In the genomic region with DNA sequence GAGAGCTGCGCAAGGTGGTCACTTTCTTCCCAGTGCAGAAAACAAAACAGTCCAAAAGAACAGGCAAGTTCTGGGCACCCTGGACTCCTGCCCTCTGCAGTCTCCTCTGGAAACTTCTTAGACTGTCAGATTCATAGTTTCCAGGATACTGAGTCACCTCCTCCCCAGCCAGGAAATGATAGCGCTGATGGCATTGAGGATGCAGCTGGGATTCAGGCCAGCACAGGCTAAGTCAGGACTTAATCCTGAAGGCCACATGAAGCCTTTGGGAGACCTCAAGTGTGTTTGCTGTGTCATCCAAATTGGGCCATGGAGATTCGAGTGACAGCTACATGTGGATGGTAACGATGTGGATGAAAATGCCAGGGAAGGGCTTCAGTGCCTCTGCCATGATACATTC, we compare ENCODE assay signal across 11 mouse cellular contexts.
DNase-seq lines count a peak whose midpoint lies in the region; ATAC-seq and TF ChIP-seq lines count a peak whose summit lies in the region.
"Had no signal": no experiment of that assay in that cellular context is flagged by ENCODE, and none has a peak within 500 bp of the region (broad histone marks: within the 10 kb centered on the region; RNA-seq: fewer than 3 reads in every experiment).

No protein-coding gene starts in this region.

- no peaks in the 10 kb centered on the region for H3K9me3 ChIP-seq in liver, embryonic 12.5 days (replicated peaks)
- no peaks in the 10 kb centered on the region for H3K9me3 ChIP-seq in kidney, embryonic 16.5 days (ENCODE audit: low read length)
- H3K9me3 ChIP-seq: hindbrain, embryonic 12.5 days; midbrain, embryonic 12.5 days had no signal

- whole genome bisulfite sequencing in liver, adult 2 months, result 74% methylated on average over 4 of the region's 4 CpGs
- 59% methylated on average over 4 of the region's 4 CpGs for WGBS in liver, embryonic 12.5 days (ENCODE audit: insufficient replicate concordance)
- 87% methylated on average over 4 of the region's 4 CpGs for WGBS in kidney, embryonic 16.5 days

- no peak for ATAC-seq in liver, embryonic 12.5 days
- 0 out of 2 replicates have a peak, but pooled peaks have one; percentile 46 for ATAC-seq in kidney, embryonic 16.5 days (ENCODE audit: low FRiP score, low TSS enrichment)

- H3ac ChIP-seq in myocyte (ENCODE audit: control insufficient read depth, insufficient read length), result no peak overlapping the region

- TF ChIP-seq CTCF in liver, adult 2 months (IDR thresholded peaks at IDR 0.05; ENCODE audit: low read depth, low read length), result peak; percentile 17; the same call in 1 of the 2 replicates

- no peaks in the 10 kb centered on the region for H3K79me2 ChIP-seq in liver, adult 2 months (ENCODE audit: control insufficient read depth, insufficient read depth, low read length)
- H3K79me2 ChIP-seq in myocyte (ENCODE audit: control insufficient read depth, insufficient read depth), result no peaks in the 10 kb centered on the region

- no peaks in the 10 kb centered on the region for H3K36me3 ChIP-seq in liver, adult 2 months (ENCODE audit: control insufficient read depth, insufficient read depth, low read length)
- H3K36me3 ChIP-seq in liver, embryonic 12.5 days, result no peaks in the 10 kb centered on the region
- no peaks in the 10 kb centered on the region for H3K36me3 ChIP-seq in kidney, embryonic 16.5 days (ENCODE audit: insufficient read depth, low read length)
- no peaks in the 10 kb centered on the region for H3K36me3 ChIP-seq in myocyte (ENCODE audit: control insufficient read depth, insufficient read depth)
- H3K36me3 ChIP-seq: hindbrain, embryonic 12.5 days; midbrain, embryonic 12.5 days had no signal

- TF ChIP-seq POLR2A in liver, adult 2 months (IDR thresholded peaks at IDR 0.05; ENCODE audit: extremely low read depth, insufficient read depth, low read length), result no peak
- TF ChIP-seq POLR2A in myocyte (IDR thresholded peaks at IDR 0.05; ENCODE audit: insufficient read length, low read depth), result no peak

- no peak overlapping the region for H3K9ac ChIP-seq in liver, adult 2 months (ENCODE audit: low read depth, low read length)
- no peak overlapping the region for H3K9ac ChIP-seq in liver, embryonic 12.5 days
- H3K9ac ChIP-seq in kidney, embryonic 16.5 days (replicated peaks; ENCODE audit: low read length), result no peak overlapping the region
- H3K9ac ChIP-seq: hindbrain, embryonic 12.5 days; midbrain, embryonic 12.5 days had no signal

- no peak overlapping the region for H3K4me3 ChIP-seq in liver, adult 2 months (ENCODE audit: insufficient read depth, low read depth, low read length)
- no peak overlapping the region for H3K4me3 ChIP-seq in liver, embryonic 12.5 days
- no peak overlapping the region for H3K4me3 ChIP-seq in kidney, embryonic 16.5 days (ENCODE audit: low read length)
- no peak overlapping the region for H3K4me3 ChIP-seq in myocyte
- H3K4me3 ChIP-seq: hindbrain, embryonic 12.5 days; midbrain, embryonic 12.5 days had no signal

- no peak overlapping the region for H3K4me2 ChIP-seq in liver, embryonic 12.5 days
- no peak overlapping the region for H3K4me2 ChIP-seq in kidney, embryonic 16.5 days (replicated peaks; ENCODE audit: low read depth, low read length)
- peak overlapping the region; percentile 1 for H3K4me2 ChIP-seq in myocyte (ENCODE audit: low read depth)
- H3K4me2 ChIP-seq: hindbrain, embryonic 12.5 days; midbrain, embryonic 12.5 days had no signal

- no peaks in the 10 kb centered on the region for H3K27me3 ChIP-seq in liver, adult 2 months (ENCODE audit: control insufficient read depth, insufficient read depth, low read length)
- no peaks in the 10 kb centered on the region for H3K27me3 ChIP-seq in liver, embryonic 12.5 days (replicated peaks)
- no peaks in the 10 kb centered on the region for H3K27me3 ChIP-seq in kidney, embryonic 16.5 days (ENCODE audit: insufficient read depth, low read length)
- H3K27me3 ChIP-seq in myocyte (ENCODE audit: control insufficient read depth, insufficient read depth, insufficient read length), result no peaks in the 10 kb centered on the region
- H3K27me3 ChIP-seq: hindbrain, embryonic 12.5 days; midbrain, embryonic 12.5 days had no signal

- peak; percentile 21 for DNase-seq in liver, adult 2 months (ENCODE audit: extremely low read depth, low read depth, low spot score)
- DNase-seq in heart, adult 9 months (ENCODE audit: low spot score in 2 of 2), result peak; percentile 61 to 66
- no peak for DNase-seq in layer of hippocampus, adult 9-10 months (ENCODE audit: low spot score)
- DNase-seq in right cerebral cortex, adult 18-20 months, result no peak
- DNase-seq in thymus, postnatal 10 days (ENCODE audit: low spot score in 2 of 2), result no peak

- peak overlapping the region; percentile 62; the same call in 1 of the 2 replicates for H3K27ac ChIP-seq in liver, adult 2 months (replicated peaks; ENCODE audit: insufficient read depth, low read depth, low read length)
- no peak overlapping the region for H3K27ac ChIP-seq in liver, embryonic 12.5 days
- H3K27ac ChIP-seq in kidney, embryonic 16.5 days (ENCODE audit: low read length), result no peak overlapping the region
- H3K27ac ChIP-seq: hindbrain, embryonic 12.5 days; midbrain, embryonic 12.5 days; stomach, postnatal 0 days had no signal

- no peaks in the 10 kb centered on the region; the same call in 1 of the 2 replicates for H3K4me1 ChIP-seq in liver, adult 2 months (ENCODE audit: control insufficient read depth, insufficient read depth, low read length)
- no peaks in the 10 kb centered on the region for H3K4me1 ChIP-seq in liver, embryonic 12.5 days
- H3K4me1 ChIP-seq in kidney, embryonic 16.5 days (ENCODE audit: insufficient read depth, low read length), result no peaks in the 10 kb centered on the region
- H3K4me1 ChIP-seq: hindbrain, embryonic 12.5 days; midbrain, embryonic 12.5 days had no signal

TF ChIP-seq in myocyte, 11 proteins besides CTCF, POLR2A, EP300 and RAD21:
- TF ChIP-seq MAX (IDR thresholded peaks at IDR 0.05; ENCODE audit: low read depth), result no peak
- TF ChIP-seq MYOD1 (IDR thresholded peaks at IDR 0.05; ENCODE audit: control insufficient read depth in 1 of 3, insufficient read length in 2 of 3, low read depth in 2 of 3), result peak in 1 of 3 experiments; percentile 54

Comparison
In these comparisons a context has a peak if more than half of its experiments do, and no peak if none do; other contexts are left out.
1. DNase-seq: peak in liver, adult 2 months (single experiment) and heart, adult 9 months (2 of 2); none in layer of hippocampus, adult 9-10 months (single experiment), right cerebral cortex, adult 18-20 months (single experiment) and thymus, postnatal 10 days (0 of 2).